Mouse (Mus musculus): ENCODE data around the gene Gfod2. TPM values are rescaled to one million over a fixed set of nuclear protein-coding genes. Genes with fewer than 3 reads are reported as not detected.

Gene Gfod2
- total RNA-seq, 2 experiments from 2014 or later: 26.3 to 36.3 TPM

- peak; percentile 91 to 94 for DNase-seq (ENCODE audit: extremely low spot score in 1 of 2, low spot score in 2 of 2)
- intact Hi-C loops (cut with DNase I): no loop called here
Observed at GRCm38 (mm10) chr8:105707498-105708403, 50.7 kb downstream of the Gfod2 start, which contains the start of the genes 4933405L10Rik and Enkd1. TSS of gene 4933405L10Rik (plus strand) at chr8:105707655. TSS of gene Enkd1 (minus strand) at chr8:105708210.

- intact Hi-C loops (cut with DNase I): no loop called here
- no peak for DNase-seq (ENCODE audit: extremely low spot score in 1 of 2, low spot score in 2 of 2)
Observed at GRCm38 (mm10) chr8:105706426-105706825, 52.0 kb downstream of the Gfod2 start.

- DNase-seq (ENCODE audit: extremely low spot score in 1 of 2, low spot score in 2 of 2): no peak
- intact Hi-C loops (cut with DNase I): no loop called here
Observed at GRCm38 (mm10) chr8:105704955-105705354, 53.5 kb downstream of the Gfod2 start.

- intact Hi-C loops (cut with DNase I): no loop called here
- DNase-seq (ENCODE audit: extremely low spot score in 1 of 2, low spot score in 2 of 2): no peak
Observed at GRCm38 (mm10) chr8:105704146-105704812, 54.2 kb downstream of the Gfod2 start.

GRCm38 (mm10) chr8:105702731-105703415 is 55.6 kb downstream of the Gfod2 start:
- DNase-seq (ENCODE audit: extremely low spot score in 1 of 2, low spot score in 2 of 2): no peak
- intact Hi-C loops (cut with DNase I): no loop called here

- no peak for DNase-seq (ENCODE audit: extremely low spot score in 1 of 2, low spot score in 2 of 2)
- intact Hi-C loops (cut with DNase I): no loop called here
Observed at GRCm38 (mm10) chr8:105702001-105702401, 56.5 kb downstream of the Gfod2 start.

- intact Hi-C loops (cut with DNase I): no loop called here
- DNase-seq (ENCODE audit: extremely low spot score in 1 of 2, low spot score in 2 of 2): peak; percentile 93 to 95
Observed at GRCm38 (mm10) chr8:105700966-105701824, 57.3 kb downstream of the Gfod2 start, which contains the start of the genes Acd and Pard6a. TSS of gene Acd (minus strand) at chr8:105701102. TSS of gene Pard6a (plus strand) at chr8:105701148.

GRCm38 (mm10) chr8:105700566-105700965 is 57.9 kb downstream of the Gfod2 start:
- intact Hi-C loops (cut with DNase I): no loop called here
- DNase-seq (ENCODE audit: extremely low spot score in 1 of 2, low spot score in 2 of 2): peak in 1 of 2 experiments; percentile 66

GRCm38 (mm10) chr8:105699488-105700215 is 58.8 kb downstream of the Gfod2 start:
- DNase-seq (ENCODE audit: extremely low spot score in 1 of 2, low spot score in 2 of 2): no peak
- intact Hi-C loops (cut with DNase I): loop anchor here (5.0 kb wide), 1 partner anchor 62 kb away; the partner anchor contains the start of genes Agrp and Ctcf

GRCm38 (mm10) chr8:105698734-105699133 is 59.7 kb downstream of the Gfod2 start:
- intact Hi-C loops (cut with DNase I): loop anchor here (5.0 kb wide), 1 partner anchor 61 kb away; the partner anchor contains the start of genes Agrp and Ctcf
- no peak for DNase-seq (ENCODE audit: extremely low spot score in 1 of 2, low spot score in 2 of 2)

- intact Hi-C loops (cut with DNase I): loop anchor here (5.0 kb wide), 1 partner anchor 60 kb away; the partner anchor contains the start of genes Agrp and Ctcf
- DNase-seq (ENCODE audit: extremely low spot score in 1 of 2, low spot score in 2 of 2): no peak
Observed at GRCm38 (mm10) chr8:105697196-105697780, 61.2 kb downstream of the Gfod2 start.

- intact Hi-C loops (cut with DNase I): loop anchor here (5.0 kb wide), 1 partner anchor 58 kb away; the partner anchor contains the start of genes Agrp and Ctcf
- no peak for DNase-seq (ENCODE audit: extremely low spot score in 1 of 2, low spot score in 2 of 2)
Observed at GRCm38 (mm10) chr8:105695080-105695780, 63.2 kb downstream of the Gfod2 start.

GRCm38 (mm10) chr8:105694051-105694799 is 64.2 kb downstream of the Gfod2 start:
- intact Hi-C loops (cut with DNase I): no loop called here
- DNase-seq (ENCODE audit: extremely low spot score in 1 of 2, low spot score in 2 of 2): peak in 1 of 2 experiments; percentile 77

GRCm38 (mm10) chr8:105693648-105694047 is 64.8 kb downstream of the Gfod2 start:
- intact Hi-C loops (cut with DNase I): no loop called here
- peak; percentile 69 to 86 for DNase-seq (ENCODE audit: extremely low spot score in 1 of 2, low spot score in 2 of 2)

GRCm38 (mm10) chr8:105692449-105693182 is 65.8 kb downstream of the Gfod2 start:
- intact Hi-C loops (cut with DNase I): no loop called here
- DNase-seq (ENCODE audit: extremely low spot score in 1 of 2, low spot score in 2 of 2): no peak
